Mouse (Mus musculus): ENCODE measurements at regions not wholly inside any gene's neighbourhood (a gene's known extent, or its start where the extent isn't known, plus 50 kb on each side); places are given as distances from the start of the nearest gene placed in this dataset.

- intact Hi-C loops (cut with DNase I), result no loop called here
- no peak for DNase-seq (ENCODE audit: low spot score in 2 of 2)
Observed at GRCm38 (mm10) chr13:71874986-71875385, 88.5 kb downstream of the Irx1 start.

- DNase-seq (ENCODE audit: low spot score in 2 of 2), result no peak
- intact Hi-C loops (cut with DNase I), result no loop called here
Observed at GRCm38 (mm10) chr13:71868763-71869162, 94.8 kb downstream of the Irx1 start.

GRCm38 (mm10) chr13:71853426-71854025 lies 110.0 kb downstream of the Irx1 start:
- intact Hi-C loops (cut with DNase I), result no loop called here
- peak; percentile 1 to 6 for DNase-seq (ENCODE audit: low spot score in 2 of 2)

GRCm38 (mm10) chr13:71804032-71804958 lies 159.2 kb downstream of the Irx1 start:
- no peak for DNase-seq (ENCODE audit: low spot score in 2 of 2)
- intact Hi-C loops (cut with DNase I), result no loop called here

GRCm38 (mm10) chr13:71798288-71798687 lies 165.2 kb downstream of the Irx1 start:
- DNase-seq (ENCODE audit: low spot score in 2 of 2), result no peak
- intact Hi-C loops (cut with DNase I), result no loop called here

GRCm38 (mm10) chr13:71784740-71785139 lies 178.8 kb downstream of the Irx1 start:
- no peak for DNase-seq (ENCODE audit: low spot score in 2 of 2)
- intact Hi-C loops (cut with DNase I), result no loop called here

- intact Hi-C loops (cut with DNase I), result no loop called here
- no peak for DNase-seq (ENCODE audit: low spot score in 2 of 2)
Observed at GRCm38 (mm10) chr13:71747003-71747965, 216.2 kb downstream of the Irx1 start.

GRCm38 (mm10) chr13:71746534-71746933 lies 217.0 kb downstream of the Irx1 start:
- DNase-seq (ENCODE audit: low spot score in 2 of 2), result no peak
- intact Hi-C loops (cut with DNase I), result no loop called here

- intact Hi-C loops (cut with DNase I), result no loop called here
- no peak for DNase-seq (ENCODE audit: low spot score in 2 of 2)
Observed at GRCm38 (mm10) chr13:71736821-71737345, 226.6 kb downstream of the Irx1 start.

- intact Hi-C loops (cut with DNase I), result no loop called here
- DNase-seq (ENCODE audit: low spot score in 2 of 2), result no peak
Observed at GRCm38 (mm10) chr13:71734261-71734660, 229.3 kb downstream of the Irx1 start.

GRCm38 (mm10) chr13:71733360-71733759 lies 230.2 kb downstream of the Irx1 start:
- DNase-seq (ENCODE audit: low spot score in 2 of 2), result no peak
- intact Hi-C loops (cut with DNase I), result no loop called here

GRCm38 (mm10) chr13:71732903-71733302 lies 230.6 kb downstream of the Irx1 start:
- intact Hi-C loops (cut with DNase I), result no loop called here
- DNase-seq (ENCODE audit: low spot score in 2 of 2), result no peak

- intact Hi-C loops (cut with DNase I), result no loop called here
- DNase-seq (ENCODE audit: low spot score in 2 of 2), result no peak
Observed at GRCm38 (mm10) chr13:71690069-71690817, 273.3 kb downstream of the Irx1 start.

GRCm38 (mm10) chr13:71689187-71689586 lies 274.3 kb downstream of the Irx1 start:
- DNase-seq (ENCODE audit: low spot score in 2 of 2), result no peak
- intact Hi-C loops (cut with DNase I), result no loop called here

GRCm38 (mm10) chr13:71676081-71676624 lies 287.4 kb downstream of the Irx1 start:
- intact Hi-C loops (cut with DNase I), result no loop called here
- no peak for DNase-seq (ENCODE audit: low spot score in 2 of 2)

- intact Hi-C loops (cut with DNase I), result no loop called here
Observed at GRCm38 (mm10) chr13:71669956-71670739, 293.4 kb downstream of the Irx1 start.

GRCm38 (mm10) chr13:71668256-71668655 lies 295.3 kb downstream of the Irx1 start:
- intact Hi-C loops (cut with DNase I), result no loop called here
- no peak for DNase-seq (ENCODE audit: low spot score in 2 of 2)

More at GRCm38 (mm10) chr13:71669956-71670739, 293.4 kb downstream of the Irx1 start:
- DNase-seq (ENCODE audit: low spot score in 2 of 2), result no peak

All from left cerebral cortex, postnatal 14 days (tissue).